Mouse (Mus musculus) layer of hippocampus, postnatal 36 days (tissue): ENCODE data around the gene Lypd3. TPM values are rescaled to one million over a fixed set of nuclear protein-coding genes. Genes with fewer than 3 reads are reported as not detected.
A peak's percentile ranks its signal among the peaks of the same experiment; 100 is the strongest.

Source experiments
- DNase-seq, 2 experiments: peaks; one replicate each; pipeline ENCODE4 v3.0.0; 2022
- total RNA-seq, 2 experiments: library from RNA; stranded (reverse); gene quantifications; 2 replicates each; pipeline ENCODE4 v1.2.3; 2021

Gene Lypd3
- total RNA-seq, result under 1 TPM; 0.40 to 0.68 TPM

DNA sequence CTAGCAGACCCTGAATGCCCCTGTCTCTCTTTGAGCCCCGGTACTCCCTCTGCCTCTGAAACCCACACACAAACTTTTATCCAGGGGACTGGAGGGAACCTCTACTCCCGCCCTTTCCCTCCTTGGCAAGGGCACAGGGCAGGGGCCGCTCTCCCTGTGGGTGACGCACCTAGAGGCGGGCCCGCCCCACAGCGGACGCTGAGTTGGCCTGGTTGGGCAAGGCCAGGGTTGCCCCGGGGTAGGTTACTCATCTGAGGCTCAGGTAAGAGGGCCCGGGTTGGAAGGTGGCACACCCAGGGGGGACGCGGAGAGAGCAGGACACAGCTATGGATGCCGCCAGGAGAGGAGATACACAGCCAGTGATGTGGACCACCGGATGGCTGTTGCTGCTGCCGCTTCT, at the start of gene Lypd3:
Lypd3 (plus strand) TSS at position 287 of the 400 bp plus-strand sequence.
- no peak for DNase-seq

DNA sequence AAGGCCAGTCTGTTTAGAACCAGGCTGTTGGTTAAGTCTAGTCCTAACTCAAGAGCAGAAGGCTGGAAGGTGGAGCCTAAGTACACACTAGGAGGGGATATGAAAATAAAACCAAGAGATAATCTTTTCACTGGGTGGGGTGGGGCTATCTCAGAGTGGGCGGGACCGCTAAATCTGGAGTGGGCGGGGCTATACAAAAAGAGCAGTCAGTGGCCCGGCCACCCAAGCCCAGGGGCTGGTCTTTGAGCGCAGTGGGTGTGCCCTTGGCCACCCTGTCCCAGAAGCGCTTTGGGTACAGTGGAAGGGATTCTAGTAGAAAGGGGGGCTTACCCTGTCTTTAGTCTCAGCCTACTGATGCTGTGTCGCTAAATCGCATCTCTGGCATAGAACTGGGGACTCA, 49.5 kb upstream of the Lypd3 start:
- no peak for DNase-seq

DNA sequence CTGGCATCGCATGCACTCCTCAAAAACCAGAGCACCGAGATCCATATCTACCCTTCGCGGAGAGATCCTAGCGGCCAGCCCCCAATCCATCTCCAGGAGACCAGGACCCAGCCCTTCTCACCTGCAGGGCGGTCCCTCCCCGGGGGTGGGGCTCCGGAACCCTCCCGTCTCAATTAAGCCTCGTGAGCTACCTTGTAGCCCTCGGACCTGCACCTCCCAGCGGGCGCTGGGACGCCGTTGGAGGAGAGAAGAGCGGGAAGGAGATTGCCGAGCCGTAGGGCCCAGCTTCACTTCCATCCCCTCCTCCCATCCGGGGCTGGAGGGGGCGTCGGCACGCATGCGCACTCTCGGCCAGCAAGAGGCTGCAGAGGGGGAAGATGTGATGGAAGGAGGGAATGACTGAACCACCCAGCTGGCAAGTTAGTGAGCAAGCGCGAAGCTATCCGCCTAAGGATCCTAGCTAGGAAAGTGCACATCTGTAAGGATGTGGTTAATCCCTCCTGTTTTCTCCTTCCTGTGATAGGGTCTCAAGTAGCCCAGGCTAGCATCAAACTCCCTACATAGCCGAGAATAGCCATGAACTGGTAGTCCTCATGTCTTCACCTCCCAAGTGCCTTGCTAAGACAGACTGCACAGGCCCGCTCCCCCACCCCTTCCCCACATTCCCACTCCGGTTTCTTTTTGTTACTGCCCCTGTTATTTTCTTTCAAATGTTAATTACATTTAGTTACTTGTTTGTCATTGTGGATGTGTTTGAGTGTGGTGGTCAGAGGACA, 48.8 kb upstream of the Lypd3 start, which contains the start of the genes Ethe1 and Zfp575:
Ethe1 (plus strand) TSS at position 214 of the 776 bp plus-strand sequence.
Zfp575 (minus strand) TSS at position 312 of the 776 bp plus-strand sequence.
- peak; percentile 82 to 83 for DNase-seq

GRCm38 (mm10) chr7:24588336-24588735, 48.0 kb upstream of the Lypd3 start:
- DNase-seq, result no peak

DNA sequence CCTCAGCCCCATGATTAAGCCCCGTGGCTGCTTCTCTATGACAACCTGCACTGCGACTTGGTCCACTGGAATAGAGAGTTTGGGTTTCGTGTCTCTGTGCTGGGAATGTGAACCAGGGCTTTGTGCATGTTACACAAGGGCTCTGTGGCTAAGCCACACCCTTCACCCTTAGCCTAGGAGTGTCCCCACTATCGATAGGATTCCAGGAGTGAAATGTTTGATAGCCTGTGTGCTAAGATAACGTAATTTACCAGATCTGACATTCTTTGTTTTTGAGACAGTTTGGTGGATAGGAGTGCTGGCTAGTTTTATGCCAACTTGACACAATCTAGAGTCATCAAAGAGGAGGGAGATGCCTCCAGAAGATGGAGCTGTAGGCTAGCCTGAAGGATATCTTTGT, 44.6 kb upstream of the Lypd3 start:
- no peak for DNase-seq

DNA sequence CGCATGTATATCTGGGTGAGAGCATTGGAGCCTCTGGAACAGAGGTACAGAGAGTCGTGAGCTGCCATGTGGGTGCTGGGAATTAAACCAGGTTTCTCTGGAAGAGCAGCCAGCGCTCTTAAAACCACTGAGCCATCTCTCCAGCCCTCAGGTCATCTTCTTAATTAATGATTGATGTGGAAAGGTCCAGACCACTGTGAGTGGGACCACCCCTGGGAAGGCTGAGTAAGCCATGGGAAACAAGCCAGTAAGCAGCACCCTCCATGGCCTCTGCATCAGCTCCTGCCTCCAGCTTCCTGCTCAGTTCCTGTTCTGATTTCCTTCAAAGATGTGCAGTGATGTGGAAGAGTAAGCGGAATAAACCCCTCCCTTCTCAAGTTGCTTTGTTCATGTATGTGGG, 44.2 kb upstream of the Lypd3 start:
- DNase-seq, result no peak

- DNase-seq, result no peak
Measured at GRCm38 (mm10) chr7:24592781-24593180, 43.6 kb upstream of the Lypd3 start.

GRCm38 (mm10) chr7:24593621-24594308, 42.6 kb upstream of the Lypd3 start:
- peak; percentile 54 to 69 for DNase-seq

DNA sequence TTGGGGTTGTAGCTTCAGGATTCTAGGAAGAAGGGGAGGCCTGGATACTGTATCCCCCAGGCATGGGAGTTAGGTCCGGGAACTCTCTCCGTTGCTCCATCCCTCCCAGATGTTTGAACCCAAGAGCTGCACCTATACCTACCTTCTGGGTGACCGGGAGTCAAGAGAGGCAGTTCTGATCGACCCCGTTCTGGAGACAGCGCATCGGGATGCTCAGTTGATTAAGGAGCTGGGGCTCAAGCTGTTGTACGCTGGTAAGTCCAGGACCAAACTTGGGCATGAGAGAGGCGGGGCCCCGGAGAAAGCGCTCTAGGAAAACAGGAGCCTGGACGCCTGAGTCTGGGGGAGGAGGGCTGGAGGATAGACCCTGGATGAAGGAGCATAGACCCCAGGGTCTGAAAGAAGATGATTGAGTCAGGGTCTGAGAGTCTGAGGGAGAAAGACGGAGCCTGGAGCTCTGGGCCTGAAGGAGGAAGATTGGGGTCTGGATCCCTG, 42.0 kb upstream of the Lypd3 start:
- DNase-seq, result no peak

DNA sequence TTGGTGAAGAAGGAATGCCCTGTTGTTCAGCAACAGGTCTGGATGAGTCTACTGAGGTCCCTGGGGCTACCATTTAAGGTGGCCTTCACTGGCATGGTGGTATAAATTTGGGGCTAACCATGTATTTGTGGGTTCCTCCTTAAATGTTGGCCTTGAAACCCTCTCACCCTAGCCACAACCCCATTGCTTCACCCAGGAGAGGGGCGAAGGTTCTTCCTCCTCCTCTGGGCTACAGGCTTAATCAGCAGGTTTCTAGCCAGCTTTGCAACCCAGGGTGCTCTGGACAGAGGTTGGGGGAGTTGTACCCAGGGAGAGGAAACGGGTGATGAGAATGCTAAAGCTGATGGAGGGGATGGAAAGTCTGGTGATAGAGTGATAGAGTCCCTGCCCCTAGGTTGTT, 40.9 kb upstream of the Lypd3 start:
- no peak for DNase-seq

GRCm38 (mm10) chr7:24598121-24598520, 38.2 kb upstream of the Lypd3 start:
- no peak for DNase-seq

- DNase-seq, result no peak
Measured at GRCm38 (mm10) chr7:24599211-24600067, 36.9 kb upstream of the Lypd3 start.

DNA sequence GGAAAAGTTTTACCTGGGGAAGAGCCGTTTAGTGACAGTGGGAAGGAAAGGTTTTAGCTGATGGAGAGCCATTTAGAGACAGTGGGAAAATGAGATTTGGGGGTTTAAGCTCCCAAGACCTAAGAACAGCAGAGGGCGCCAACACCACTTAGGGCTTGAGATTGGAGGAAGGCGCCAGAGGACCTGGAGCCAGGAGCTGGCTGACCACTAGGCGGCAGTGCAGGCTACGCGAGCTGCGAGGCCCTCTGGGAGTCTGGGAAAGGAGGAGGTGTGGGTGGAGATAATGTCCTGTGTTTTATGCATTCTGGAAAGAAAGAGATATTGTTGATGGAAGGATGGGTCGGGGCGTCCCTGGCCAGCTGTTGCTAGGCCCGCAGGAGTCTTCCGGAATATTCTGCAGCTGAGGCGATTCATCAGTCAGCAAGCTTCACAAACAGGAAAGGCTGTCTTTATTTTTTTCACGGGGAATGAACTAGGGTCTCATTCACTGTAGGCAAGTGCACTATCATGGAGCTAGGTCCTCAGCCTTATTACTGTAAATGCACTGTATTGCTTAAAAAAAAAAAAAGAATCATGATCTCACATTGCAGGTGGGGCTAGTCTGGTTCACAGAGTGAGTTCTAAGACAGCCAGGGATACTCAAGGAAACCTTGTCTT, 35.3 kb upstream of the Lypd3 start:
- DNase-seq, result peak; percentile 96

DNA sequence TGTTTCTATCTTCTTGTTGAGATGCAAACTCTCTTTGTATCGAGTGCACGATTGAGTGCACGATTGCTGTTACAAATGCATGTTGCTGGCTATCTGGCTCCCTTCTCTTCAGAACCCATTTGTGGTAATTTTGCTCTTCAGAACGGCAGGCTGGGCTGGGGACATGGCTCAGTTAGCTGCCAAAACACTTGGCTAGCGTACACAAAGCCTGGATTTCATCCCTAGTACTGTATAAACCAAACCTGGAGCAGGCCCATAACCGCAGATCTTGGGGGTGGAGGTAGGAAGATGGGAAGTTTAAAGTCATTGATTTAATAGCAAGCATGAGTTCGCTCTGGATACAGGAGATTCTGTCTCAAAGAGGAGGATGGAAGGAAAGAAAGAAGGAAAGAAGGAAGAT, 30.8 kb upstream of the Lypd3 start:
- DNase-seq, result peak in 1 of 2 experiments; percentile 11

DNA sequence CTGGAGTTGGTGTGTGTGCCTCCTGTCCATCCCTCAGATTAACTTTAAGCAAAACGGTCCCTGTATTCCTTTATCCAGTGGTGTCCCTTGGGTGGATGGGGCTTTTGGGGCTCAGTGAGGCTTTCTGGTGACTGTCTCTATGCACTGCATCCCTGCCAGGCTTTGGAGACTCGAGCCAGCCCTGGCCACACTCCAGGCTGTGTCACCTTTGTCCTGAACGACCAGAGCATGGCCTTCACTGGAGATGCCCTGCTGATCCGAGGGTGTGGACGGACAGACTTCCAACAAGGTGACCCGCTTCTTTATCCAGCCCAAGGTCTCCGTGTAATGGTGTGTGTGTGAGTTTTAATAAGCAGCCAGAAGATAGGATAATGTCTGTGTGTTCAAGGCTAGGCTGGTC, 30.3 kb upstream of the Lypd3 start:
- no peak for DNase-seq

- peak; percentile 21 to 27 for DNase-seq
Measured at GRCm38 (mm10) chr7:24608017-24608416, 28.3 kb upstream of the Lypd3 start.

DNA sequence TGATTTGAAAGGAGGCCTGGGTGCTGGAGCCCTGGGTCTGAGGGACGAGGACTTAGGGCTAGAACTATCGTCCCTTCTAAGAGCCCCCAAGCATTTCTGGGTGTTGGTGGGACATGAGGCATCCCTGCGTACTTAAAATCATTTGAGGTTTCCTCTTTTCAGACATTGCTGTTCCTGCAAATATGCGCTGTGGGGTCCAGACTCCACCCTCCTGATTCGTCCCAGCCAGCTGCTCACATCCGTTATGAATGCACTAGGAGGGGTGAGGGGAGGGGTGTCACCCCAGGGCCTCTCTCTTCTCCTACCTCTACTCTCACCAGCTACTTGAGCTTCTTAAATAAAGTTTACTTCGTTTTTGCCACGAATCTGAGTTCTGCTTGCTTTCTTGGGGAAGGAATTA, 27.8 kb upstream of the Lypd3 start:
- DNase-seq, result no peak

GRCm38 (mm10) chr7:24610144-24610878, 26.0 kb upstream of the Lypd3 start, which contains the start of gene Phldb3:
Phldb3 (plus strand) TSS chr7:24610763.
- DNase-seq, result no peak

- DNase-seq, result peak; percentile 46 to 48
Measured at GRCm38 (mm10) chr7:24610879-24611494, 25.4 kb upstream of the Lypd3 start.

DNA sequence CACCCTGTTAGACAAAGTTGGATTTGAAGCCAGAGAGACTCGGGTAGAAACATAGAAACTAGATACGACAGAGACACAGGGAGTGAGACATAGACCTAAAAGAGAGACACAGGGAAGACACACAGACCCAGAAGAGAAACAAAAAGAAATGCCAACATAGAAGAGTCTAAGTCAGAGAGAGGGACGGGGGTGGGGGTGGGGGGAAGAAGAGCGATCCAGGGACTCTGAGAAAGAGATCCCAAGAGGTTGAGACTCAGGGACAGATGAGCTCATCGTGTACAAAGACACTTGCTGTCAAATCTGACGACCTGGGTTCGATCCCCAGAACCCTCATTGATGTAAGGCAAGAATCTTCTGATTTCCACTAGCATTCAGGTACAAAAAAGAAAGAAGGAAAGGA, 24.6 kb upstream of the Lypd3 start:
- no peak for DNase-seq
